Mouse (Mus musculus) gastrocnemius, adult 18-20 months (tissue): Measurements from ENCODE around the gene 1700122O11Rik. TPM values are rescaled to one million over a fixed set of nuclear protein-coding genes. Genes with fewer than 3 reads are reported as not detected.

Experiments
- total RNA-seq, 2 experiments: library from RNA; stranded (reverse); gene quantifications; 2 replicates each; pipeline ENCODE4 v1.2.3; 2021

The 1700122O11Rik gene
- total RNA-seq, 2 experiments from 2014 or later, result not detected

Other genes with a start within 250 kb of the 1700122O11Rik start
- under 1 TPM in 1 of 2 experiments, not detected in 1; 0.64 TPM for gene Mdfi, start 203.6 kb downstream of the 1700122O11Rik start, total RNA-seq
- 1 to 10 TPM; 7.5 TPM for gene Foxp4, start 113.6 kb downstream of the 1700122O11Rik start, total RNA-seq
- not detected for gene 1700067P10Rik, start 51.0 kb upstream of the 1700122O11Rik start, total RNA-seq
- gene 9830107B12Rik, start 108.0 kb upstream of the 1700122O11Rik start, total RNA-seq, result not detected
- not detected for gene A530064D06Rik, start 129.0 kb upstream of the 1700122O11Rik start, total RNA-seq
- gene Trem1, start 194.5 kb upstream of the 1700122O11Rik start, total RNA-seq, result not detected
- not detected for gene Trem3, start 209.5 kb upstream of the 1700122O11Rik start, total RNA-seq
- gene Treml4, start 226.0 kb upstream of the 1700122O11Rik start, total RNA-seq, result not detected